Mouse (Mus musculus): ENCODE measurements around the gene Sap30. TPM values are rescaled to one million over a fixed set of nuclear protein-coding genes. Genes with fewer than 3 reads are reported as not detected.
"Not testable (repeated sequence)": the region's sequence is repeated elsewhere in the genome, so short reads cannot be mapped to it uniquely, and the experiment has no call there.

Sap30 gene
- polyA plus RNA-seq, 1 experiment from 2014 or later = 14.5 TPM

- peak overlapping the region; percentile 95 for H3K4me3 ChIP-seq (replicated peaks)
- peaks cover 48% of the 10 kb centered on the region for H3K36me3 ChIP-seq
- peak overlapping the region; percentile 100 for H3K27ac ChIP-seq
- ATAC-seq (ENCODE audit: low read depth); DNase-seq; H3K27me3 ChIP-seq; H3K9me3 ChIP-seq (replicated peaks): not testable (repeated sequence)
- H3K4me2 ChIP-seq = peak overlapping the region; percentile 80
- peaks cover 31% of the 10 kb centered on the region for H3K4me1 ChIP-seq (replicated peaks)
- WGBS (ENCODE audit: insufficient replicate concordance) = 3% methylated on average over 10 of the region's 10 CpGs
- H3K9ac ChIP-seq = peak overlapping the region; percentile 100
Observed at GRCm38 (mm10) chr8:57513178-57513661, 25.6 kb upstream of the Sap30 start.

GRCm38 (mm10) chr8:57512141-57513056 lies 24.7 kb upstream of the Sap30 start:
- peak; percentile 18 for ATAC-seq (ENCODE audit: low read depth)
- peak overlapping the region; percentile 100 for H3K9ac ChIP-seq
- peaks cover 40% of the 10 kb centered on the region for H3K36me3 ChIP-seq
- peaks cover 31% of the 10 kb centered on the region for H3K4me1 ChIP-seq (replicated peaks)
- peak overlapping the region; percentile 100 for H3K27ac ChIP-seq
- no peaks in the 10 kb centered on the region for H3K9me3 ChIP-seq (replicated peaks)
- 2% methylated on average over 88 of the region's 96 CpGs for WGBS (ENCODE audit: insufficient replicate concordance)
- H3K27me3 ChIP-seq = no peaks in the 10 kb centered on the region
- H3K4me3 ChIP-seq (replicated peaks) = peak overlapping the region; percentile 95
- H3K4me2 ChIP-seq = peak overlapping the region; percentile 80
- DNase-seq = no peak

DNA sequence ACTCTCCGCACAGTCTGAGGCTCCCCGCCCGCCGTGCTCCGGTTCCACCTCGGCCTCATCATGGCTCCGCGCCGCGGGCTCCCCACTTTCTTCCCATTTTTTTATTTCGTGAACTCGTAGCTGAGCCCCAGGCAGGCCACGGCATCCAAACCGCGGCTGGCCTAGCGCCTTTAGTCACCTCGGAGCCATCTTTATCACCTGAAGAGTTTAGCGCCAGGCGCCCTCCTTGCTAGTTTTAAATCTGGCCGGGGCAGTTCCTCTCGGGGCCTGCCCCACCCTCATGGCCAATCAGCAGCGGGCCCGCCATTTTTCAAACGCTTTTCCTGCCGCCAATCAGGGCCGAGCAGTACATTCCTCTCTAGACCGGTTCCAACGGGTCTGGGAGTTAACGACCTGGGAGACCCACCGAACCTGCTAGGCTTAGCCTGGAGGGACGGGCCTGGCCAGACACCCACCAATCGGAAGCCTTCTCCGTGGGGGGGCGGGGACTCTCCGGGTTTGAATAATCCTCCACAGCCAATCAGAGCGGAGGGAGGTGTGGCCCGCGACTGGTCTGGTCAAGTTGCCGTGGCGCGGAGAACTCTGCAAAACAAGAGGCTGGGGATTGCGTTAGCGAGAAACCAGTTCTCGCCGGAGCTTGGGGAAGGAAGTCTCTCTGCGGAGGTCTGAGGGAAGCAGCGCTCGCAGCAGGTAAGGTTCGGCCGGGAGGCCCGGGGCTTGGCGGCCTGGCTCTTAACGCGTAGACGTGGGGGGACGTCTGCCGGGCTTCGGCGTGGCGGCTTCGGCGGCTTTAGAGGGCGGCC lies 23.9 kb upstream of the Sap30 start, which contains the start of gene Hmgb2:
Gene Hmgb2, plus strand, starts transcription at position 592 of the 803 bp plus-strand sequence.
- peak; percentile 99 for DNase-seq
- Histone ChIP-seq H3K9me3 (replicated peaks) (no peaks in the 10 kb centered on the region), H3K4me3 (replicated peaks) (peak within 1 kb of the TSS; percentile 95), H3K36me3 (peaks cover 31% of the 10 kb centered on the region), H3K27ac (peak within 1 kb of the TSS; percentile 100), H3K9ac (peak within 1 kb of the TSS; percentile 100), H3K4me2 (peak within 1 kb of the TSS; percentile 92), H3K4me1 (replicated peaks) (peaks cover 34% of the 10 kb centered on the region), H3K27me3 (no peaks in the 10 kb centered on the region)
- WGBS (ENCODE audit: insufficient replicate concordance) = under 1% methylated on average over 63 of the region's 63 CpGs
- ATAC-seq (ENCODE audit: low read depth) = peak; percentile 99

DNA sequence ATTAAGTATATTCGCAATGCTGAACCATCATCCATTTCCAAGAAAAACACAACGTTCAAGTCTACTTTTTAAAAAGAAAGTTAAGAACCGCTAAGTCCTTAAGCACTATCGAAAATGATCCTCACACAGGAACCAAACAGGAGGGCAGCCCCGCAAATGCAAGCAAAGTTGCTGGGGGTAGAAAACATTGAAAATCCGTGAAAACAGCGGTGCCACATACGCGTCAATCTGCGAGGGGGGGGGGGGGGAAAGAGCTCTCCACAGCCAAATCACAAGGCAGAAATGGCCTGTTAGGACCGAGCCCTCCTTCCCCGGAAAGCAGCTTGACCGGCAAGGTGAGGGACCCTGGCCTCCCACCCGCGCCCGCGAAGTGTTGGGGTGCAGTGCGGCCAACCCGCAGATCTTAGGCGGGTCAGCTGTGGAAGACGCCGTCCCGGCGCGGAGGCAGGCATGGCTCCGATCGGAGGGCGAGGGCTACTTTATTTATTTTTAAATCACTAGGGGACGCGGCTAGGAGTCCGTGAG lies 23.2 kb upstream of the Sap30 start:
- DNase-seq (no peak), ATAC-seq (ENCODE audit: low read depth) (no peak)
- H3K9ac ChIP-seq = peak overlapping the region; percentile 94

DNA sequence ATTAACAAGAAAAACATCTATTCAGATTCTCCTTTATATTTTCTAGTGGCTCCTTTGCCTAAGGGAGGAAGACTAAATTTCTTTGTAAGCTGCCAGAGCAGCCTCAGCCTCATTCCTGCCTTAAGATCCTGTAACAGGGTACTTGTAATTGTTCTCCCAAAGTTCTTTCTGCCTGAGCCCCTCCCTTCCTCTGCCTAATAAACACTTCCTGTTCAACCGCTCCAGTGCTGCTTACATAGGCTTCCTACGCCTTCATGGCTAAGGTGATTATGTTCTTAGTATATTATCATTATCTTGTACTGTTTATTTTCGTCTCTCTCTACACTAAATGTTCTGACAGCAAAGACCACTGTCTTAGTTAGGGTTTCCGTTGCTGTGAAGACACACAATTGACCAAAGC lies 21.0 kb upstream of the Sap30 start:
- H3K27ac ChIP-seq = no peak overlapping the region
- no peaks in the 10 kb centered on the region for H3K27me3 ChIP-seq
- no peak overlapping the region for H3K4me2 ChIP-seq
- H3K36me3 ChIP-seq = peaks cover 11% of the 10 kb centered on the region
- WGBS (ENCODE audit: insufficient replicate concordance) = 76% methylated on average over 4 of the region's 4 CpGs
- H3K9ac ChIP-seq = no peak overlapping the region
- no peaks in the 10 kb centered on the region for H3K9me3 ChIP-seq (replicated peaks)
- DNase-seq = no peak
- H3K4me1 ChIP-seq (replicated peaks) = peaks cover 41% of the 10 kb centered on the region
- ATAC-seq (ENCODE audit: low read depth) = no peak
- H3K4me3 ChIP-seq (replicated peaks) = no peak overlapping the region

More for the DNA sequence above, 23.2 kb upstream of the Sap30 start:
- Histone ChIP-seq H3K9me3 (replicated peaks) (no peaks in the 10 kb centered on the region), H3K36me3 (peaks cover 25% of the 10 kb centered on the region), H3K4me3 (replicated peaks) (peak overlapping the region; percentile 85), H3K4me1 (replicated peaks) (peaks cover 35% of the 10 kb centered on the region), H3K27ac (peak overlapping the region; percentile 94), H3K4me2 (peak overlapping the region; percentile 92), H3K27me3 (no peaks in the 10 kb centered on the region)
- 2% methylated on average over 31 of the region's 31 CpGs for WGBS (ENCODE audit: insufficient replicate concordance)

DNA sequence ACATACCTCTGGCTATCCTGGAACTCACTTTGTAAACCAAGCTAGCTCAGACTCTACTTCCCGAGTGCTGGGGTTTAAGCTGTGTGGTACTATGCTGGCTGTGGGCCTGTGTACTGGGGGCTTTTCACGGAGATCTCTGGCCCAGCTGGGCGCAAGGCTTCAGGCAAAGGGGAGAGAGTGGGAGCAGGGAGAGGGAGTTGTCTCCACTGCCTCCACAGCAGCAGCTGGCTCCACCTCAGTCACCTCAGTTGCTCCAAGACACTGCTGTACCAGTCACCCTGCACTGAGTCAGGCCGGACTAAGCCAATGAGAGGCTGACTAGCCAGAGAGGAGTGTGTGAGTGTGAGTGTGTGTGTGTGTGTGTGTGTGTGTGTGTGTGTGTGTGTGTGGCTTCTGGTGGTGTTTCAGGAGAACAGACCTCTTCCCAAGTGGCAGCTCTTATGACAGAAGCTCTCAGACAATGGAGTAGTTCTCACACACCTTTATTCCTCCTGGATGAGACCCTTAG lies 19.9 kb upstream of the Sap30 start:
- no peaks in the 10 kb centered on the region for H3K27me3 ChIP-seq
- H3K27ac ChIP-seq = no peak overlapping the region
- no peak overlapping the region for H3K4me2 ChIP-seq
- no peak overlapping the region for H3K4me3 ChIP-seq (replicated peaks)
- DNase-seq = no peak
- 79% methylated on average over 4 of the region's 4 CpGs for WGBS (ENCODE audit: insufficient replicate concordance)
- H3K4me1 ChIP-seq (replicated peaks) = peaks cover 41% of the 10 kb centered on the region
- H3K9ac ChIP-seq = peak overlapping the region; percentile 44; the same call in 1 of the 2 replicates
- no peaks in the 10 kb centered on the region for H3K9me3 ChIP-seq (replicated peaks)
- peaks cover under 1% of the 10 kb centered on the region; the same call in 1 of the 2 replicates for H3K36me3 ChIP-seq
- ATAC-seq (ENCODE audit: low read depth) = no peak

DNA sequence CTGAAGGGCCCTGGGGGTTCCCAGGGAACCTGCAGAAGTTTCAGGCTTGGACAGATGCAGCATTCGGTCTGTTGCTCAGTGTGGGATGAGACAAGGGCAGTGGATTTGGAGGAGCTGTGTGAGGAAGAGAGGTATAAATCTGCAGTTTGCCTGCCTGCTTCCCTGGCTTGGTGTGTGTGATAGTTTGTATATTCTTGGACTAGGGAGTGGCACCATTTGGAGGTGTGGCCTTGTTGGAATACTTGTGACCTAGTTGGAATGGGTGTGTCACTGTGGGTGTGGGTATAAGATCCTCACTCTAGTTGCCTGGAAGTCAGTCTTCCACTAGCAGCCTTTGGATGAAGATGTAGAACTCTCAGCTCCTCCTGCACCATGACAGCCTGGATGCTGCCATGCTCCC lies 17.8 kb upstream of the Sap30 start:
- peaks cover 38% of the 10 kb centered on the region for H3K4me1 ChIP-seq (replicated peaks)
- H3K27ac ChIP-seq = peak overlapping the region; percentile 69
- WGBS (ENCODE audit: insufficient replicate concordance) = 75% methylated on average over 1 of the region's 1 CpGs
- peak; percentile 70 for ATAC-seq (ENCODE audit: low read depth)
- not testable (repeated sequence) for H3K36me3 ChIP-seq; H3K9me3 ChIP-seq (replicated peaks); H3K27me3 ChIP-seq; DNase-seq
- peak overlapping the region; percentile 33 for H3K4me3 ChIP-seq (replicated peaks)
- peak overlapping the region; percentile 54 for H3K4me2 ChIP-seq
- H3K9ac ChIP-seq = peak overlapping the region; percentile 53

DNA sequence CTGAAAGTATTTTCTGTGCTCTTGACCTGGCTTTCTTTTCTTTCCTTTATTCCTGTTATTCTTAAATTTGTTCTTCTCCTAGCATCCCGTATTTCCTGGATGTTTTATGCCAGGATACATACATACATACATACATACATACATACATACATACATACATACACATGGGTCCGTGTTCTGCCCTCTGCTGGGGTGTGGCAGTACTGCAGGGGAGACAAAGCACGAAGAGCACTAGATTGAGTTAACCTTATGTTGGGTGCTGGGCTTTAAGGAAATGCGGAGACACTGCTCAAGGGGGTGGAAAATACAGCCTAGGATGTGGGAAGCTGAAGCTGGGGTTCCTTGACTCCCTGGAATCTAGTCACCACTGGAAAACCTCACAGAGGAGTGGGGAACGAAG lies 16.0 kb upstream of the Sap30 start:
- H3K27me3 ChIP-seq = no peaks in the 10 kb centered on the region
- H3K4me3 ChIP-seq (replicated peaks) = no peak overlapping the region
- no peak for ATAC-seq (ENCODE audit: low read depth)
- H3K4me2 ChIP-seq = no peak overlapping the region
- WGBS (ENCODE audit: insufficient replicate concordance) = 37% methylated on average over 5 of the region's 5 CpGs
- H3K27ac ChIP-seq = no peak overlapping the region
- no peaks in the 10 kb centered on the region for H3K9me3 ChIP-seq (replicated peaks)
- H3K9ac ChIP-seq = no peak overlapping the region
- no peaks in the 10 kb centered on the region for H3K36me3 ChIP-seq
- peak; percentile 62 for DNase-seq
- H3K4me1 ChIP-seq (replicated peaks) = peaks cover 30% of the 10 kb centered on the region

DNA sequence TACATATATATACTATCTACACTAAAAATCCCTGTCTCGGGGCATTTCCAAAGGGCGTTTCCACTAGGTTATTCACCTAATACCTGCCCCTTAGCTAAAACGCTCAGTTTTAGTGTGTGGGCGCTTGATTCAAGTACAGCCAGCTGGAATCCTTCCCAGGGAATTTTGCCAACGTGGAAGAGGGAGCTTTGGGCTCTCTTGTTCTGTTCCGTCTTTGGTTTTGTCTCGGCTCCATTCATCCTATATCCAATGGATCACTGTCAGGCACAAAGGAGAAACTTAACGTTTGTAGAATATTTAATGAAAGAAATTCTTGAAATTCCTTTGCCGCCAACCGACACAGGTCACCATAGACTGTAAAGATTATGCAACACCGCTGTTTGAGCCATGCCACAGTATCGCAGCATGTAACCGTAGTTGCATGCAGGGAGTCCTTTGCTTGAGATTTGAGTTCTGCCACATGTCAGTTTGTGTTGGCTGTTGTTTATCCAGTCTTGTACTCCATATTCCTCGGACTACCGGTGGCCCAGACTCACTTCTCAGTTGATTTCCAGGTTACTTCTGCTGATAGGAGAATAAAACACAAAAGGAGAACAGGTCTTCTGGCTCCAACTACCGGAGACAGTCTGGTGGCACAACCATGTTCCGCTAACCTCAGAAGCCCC lies 11.3 kb upstream of the Sap30 start:
- no peaks in the 10 kb centered on the region for H3K9me3 ChIP-seq (replicated peaks)
- WGBS (ENCODE audit: insufficient replicate concordance) = 72% methylated on average over 17 of the region's 17 CpGs
- H3K4me1 ChIP-seq (replicated peaks) = no peaks in the 10 kb centered on the region; the same call in 1 of the 2 replicates
- H3K27ac ChIP-seq = no peak overlapping the region
- H3K27me3 ChIP-seq = no peaks in the 10 kb centered on the region
- ATAC-seq (ENCODE audit: low read depth) = no peak
- no peak for DNase-seq
- no peak overlapping the region for H3K4me3 ChIP-seq (replicated peaks)
- no peak overlapping the region for H3K4me2 ChIP-seq
- H3K9ac ChIP-seq = no peak overlapping the region
- H3K36me3 ChIP-seq = no peaks in the 10 kb centered on the region

GRCm38 (mm10) chr8:57498494-57498846 lies 10.8 kb upstream of the Sap30 start:
- Histone ChIP-seq H3K4me1 (replicated peaks) (no peaks in the 10 kb centered on the region), H3K4me2 (no peak overlapping the region), H3K36me3 (no peaks in the 10 kb centered on the region), H3K9me3 (replicated peaks) (no peaks in the 10 kb centered on the region), H3K9ac (no peak overlapping the region), H3K27ac (no peak overlapping the region), H3K4me3 (replicated peaks) (no peak overlapping the region), H3K27me3 (no peaks in the 10 kb centered on the region)
- ATAC-seq (ENCODE audit: low read depth) (no peak), DNase-seq (no peak)
- WGBS (ENCODE audit: insufficient replicate concordance) = 72% methylated on average over 8 of the region's 8 CpGs
